Mouse (Mus musculus): ENCODE measurements around the gene Akap7. TPM values are rescaled to one million over a fixed set of nuclear protein-coding genes. Genes with fewer than 3 reads are reported as not detected.
"Not testable (repeated sequence)": the region's sequence is repeated elsewhere in the genome, so short reads cannot be mapped to it uniquely, and the experiment has no call there.

Gene Akap7
- polyA plus RNA-seq, 1 experiment from 2014 or later = 23.2 TPM

DNA sequence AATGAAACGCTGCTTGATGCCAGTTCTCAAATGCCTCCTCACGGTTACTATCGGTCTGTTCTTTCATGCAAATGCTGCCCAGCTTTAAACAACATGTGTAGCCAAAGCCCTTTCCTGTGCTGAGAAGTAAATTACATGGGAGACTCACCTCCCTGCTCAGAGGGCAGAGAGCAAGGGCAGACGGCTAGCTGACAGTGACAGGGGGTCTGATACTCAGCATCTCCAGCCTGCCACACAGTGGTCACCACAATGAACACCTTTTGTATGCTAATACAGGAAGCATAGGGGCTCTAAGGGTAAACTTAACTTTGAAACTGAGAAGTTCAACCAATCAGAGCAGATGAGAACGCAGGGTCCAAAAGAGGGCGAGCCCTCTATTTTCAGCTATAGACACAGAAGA is 99.8 kb downstream of the Akap7 start:
- H3K4me3 ChIP-seq = no peak overlapping the region
- no peaks in the 10 kb centered on the region for H3K9me3 ChIP-seq (replicated peaks)
- no peak overlapping the region for H3K4me2 ChIP-seq
- H3K4me1 ChIP-seq = no peaks in the 10 kb centered on the region
- H3K9ac ChIP-seq = no peak overlapping the region
- H3K27ac ChIP-seq = no peak overlapping the region
- H3K36me3 ChIP-seq = no peaks in the 10 kb centered on the region
- ATAC-seq = no peak
- WGBS (ENCODE audit: insufficient replicate concordance) = 50% methylated on average over 6 of the region's 6 CpGs
- no peaks in the 10 kb centered on the region for H3K27me3 ChIP-seq (replicated peaks)

DNA sequence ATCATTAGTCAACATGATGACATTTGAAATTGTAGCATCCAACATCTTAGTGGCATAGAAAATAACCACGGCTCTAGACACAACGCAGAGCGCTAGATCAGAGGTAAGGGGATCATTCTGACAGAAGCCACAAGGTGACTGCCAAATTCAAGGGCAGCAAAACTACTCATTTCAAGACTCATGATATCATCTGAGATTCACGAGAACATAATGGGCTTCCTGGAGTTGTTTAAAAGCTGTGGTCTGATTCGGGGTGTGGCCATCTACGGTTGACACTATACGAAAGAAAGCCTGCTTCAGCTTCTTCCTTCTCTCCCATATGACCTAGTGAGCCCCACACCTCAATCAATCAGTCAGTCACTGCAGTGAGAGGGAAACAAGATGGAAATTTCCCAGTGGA is 107.0 kb downstream of the Akap7 start:
- Histone ChIP-seq H3K9ac (no peak overlapping the region), H3K27ac (no peak overlapping the region), H3K36me3 (no peaks in the 10 kb centered on the region), H3K4me2 (no peak overlapping the region), H3K27me3 (replicated peaks) (peaks cover 29% of the 10 kb centered on the region), H3K4me3 (no peak overlapping the region), H3K4me1 (peaks cover 4% of the 10 kb centered on the region; the same call in 1 of the 2 replicates), H3K9me3 (replicated peaks) (no peaks in the 10 kb centered on the region)
- no peak for ATAC-seq
- WGBS (ENCODE audit: insufficient replicate concordance) = 60% methylated on average over 7 of the region's 7 CpGs

DNA sequence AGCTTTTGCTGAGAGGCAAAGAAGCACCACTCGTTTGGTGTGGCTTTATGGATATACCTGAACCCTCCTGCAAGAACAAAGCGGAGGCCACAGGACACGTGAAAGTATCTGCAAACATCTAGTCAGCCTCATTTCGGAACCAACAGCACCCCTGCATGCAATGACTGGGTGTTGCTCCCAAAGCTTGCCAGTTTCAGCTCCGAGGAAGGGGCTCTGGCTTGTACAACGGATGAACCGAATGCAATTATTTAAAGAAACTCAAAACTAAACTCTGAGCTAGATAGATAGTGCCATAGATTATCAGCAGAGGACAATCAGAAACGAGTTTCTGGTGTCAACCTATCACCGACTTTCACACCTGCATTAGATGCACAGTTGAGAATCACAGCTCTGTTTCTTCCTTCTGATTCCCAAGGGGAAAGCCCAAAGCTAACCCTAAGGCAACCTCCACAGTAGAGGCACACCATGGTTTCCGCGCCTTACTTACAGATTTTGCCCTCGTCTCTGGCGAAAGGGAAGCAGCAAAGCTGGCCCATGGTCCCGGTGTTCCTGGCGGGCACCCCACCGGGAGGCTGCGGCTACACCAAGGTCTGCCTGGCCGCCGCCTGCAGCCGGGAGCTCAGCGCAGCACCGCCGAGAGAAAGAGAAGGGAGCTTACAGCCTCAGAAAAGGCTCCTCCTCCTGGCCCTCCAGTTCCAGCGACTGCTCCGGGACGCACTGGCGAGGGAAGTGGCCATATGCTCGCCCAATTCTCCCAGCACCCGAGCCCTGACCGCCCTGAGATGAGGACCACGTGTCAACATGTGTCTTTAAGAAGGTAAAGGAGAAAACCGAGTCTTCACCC is 107.9 kb downstream of the Akap7 start:
- ATAC-seq = no peak
- Histone ChIP-seq H3K4me2 (peak overlapping the region; percentile 57), H3K27ac (no peak overlapping the region), H3K27me3 (replicated peaks) (peaks cover 29% of the 10 kb centered on the region), H3K4me3 (peak overlapping the region; percentile 34), H3K9ac (peak overlapping the region; percentile 17; the same call in 1 of the 2 replicates), H3K36me3 (no peaks in the 10 kb centered on the region), H3K4me1 (peaks cover 4% of the 10 kb centered on the region; the same call in 1 of the 2 replicates), H3K9me3 (replicated peaks) (no peaks in the 10 kb centered on the region)
- 15% methylated on average over 32 of the region's 32 CpGs for WGBS (ENCODE audit: insufficient replicate concordance)

DNA sequence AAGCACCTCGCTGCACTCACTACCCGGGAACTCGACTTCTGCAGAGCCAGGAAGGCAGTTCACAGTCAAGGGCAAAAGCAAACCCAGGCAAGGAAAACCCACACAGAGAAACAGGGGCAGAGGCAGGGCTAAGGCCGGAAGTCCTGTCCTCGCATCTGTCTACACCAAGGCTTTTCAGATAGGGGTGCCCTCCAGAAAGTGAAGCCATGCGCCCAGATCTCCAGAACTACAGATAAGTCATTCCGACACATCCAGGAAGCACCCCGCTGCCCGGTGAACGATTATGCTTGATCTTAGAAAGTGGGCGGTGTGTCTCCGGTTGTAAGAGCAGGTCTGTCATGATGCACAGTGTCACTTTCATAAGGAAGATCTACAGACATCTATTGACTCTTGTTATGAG is 109.1 kb downstream of the Akap7 start:
- 60% methylated on average over 12 of the region's 12 CpGs for WGBS (ENCODE audit: insufficient replicate concordance)
- H3K4me3 ChIP-seq = no peak overlapping the region
- H3K9ac ChIP-seq = no peak overlapping the region
- no peaks in the 10 kb centered on the region for H3K9me3 ChIP-seq (replicated peaks)
- no peak overlapping the region for H3K27ac ChIP-seq
- H3K36me3 ChIP-seq = no peaks in the 10 kb centered on the region
- no peak overlapping the region; the same call in 1 of the 2 replicates for H3K4me2 ChIP-seq
- peaks cover 29% of the 10 kb centered on the region for H3K27me3 ChIP-seq (replicated peaks)
- ATAC-seq = no peak
- H3K4me1 ChIP-seq = peaks cover 4% of the 10 kb centered on the region; the same call in 1 of the 2 replicates

DNA sequence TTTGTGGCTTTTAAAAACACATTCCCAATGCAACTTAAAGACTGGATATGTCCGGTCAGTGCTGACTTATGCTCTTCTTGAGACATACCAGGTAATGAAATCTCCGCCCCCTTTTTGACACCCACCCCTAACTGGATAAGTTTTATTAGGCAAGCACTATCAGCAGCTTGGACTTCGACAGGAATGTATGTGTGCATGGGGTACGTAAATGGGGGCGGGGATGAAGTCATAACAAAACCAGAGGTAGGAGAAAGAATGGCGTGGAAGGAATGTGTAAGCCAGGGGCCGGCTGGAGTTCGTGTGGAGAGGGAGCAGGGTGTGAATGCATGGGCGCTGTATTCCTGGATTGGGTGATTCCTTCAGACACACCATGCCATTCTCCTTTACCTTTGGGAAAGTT is 109.6 kb downstream of the Akap7 start:
- Histone ChIP-seq H3K9ac (no peak overlapping the region), H3K4me2 (no peak overlapping the region), H3K27me3 (replicated peaks) (peaks cover 29% of the 10 kb centered on the region), H3K27ac (no peak overlapping the region), H3K36me3 (no peaks in the 10 kb centered on the region), H3K4me1 (peaks cover 4% of the 10 kb centered on the region; the same call in 1 of the 2 replicates), H3K4me3 (no peak overlapping the region), H3K9me3 (replicated peaks) (no peaks in the 10 kb centered on the region)
- 70% methylated on average over 9 of the region's 9 CpGs for WGBS (ENCODE audit: insufficient replicate concordance)
- ATAC-seq = no peak

DNA sequence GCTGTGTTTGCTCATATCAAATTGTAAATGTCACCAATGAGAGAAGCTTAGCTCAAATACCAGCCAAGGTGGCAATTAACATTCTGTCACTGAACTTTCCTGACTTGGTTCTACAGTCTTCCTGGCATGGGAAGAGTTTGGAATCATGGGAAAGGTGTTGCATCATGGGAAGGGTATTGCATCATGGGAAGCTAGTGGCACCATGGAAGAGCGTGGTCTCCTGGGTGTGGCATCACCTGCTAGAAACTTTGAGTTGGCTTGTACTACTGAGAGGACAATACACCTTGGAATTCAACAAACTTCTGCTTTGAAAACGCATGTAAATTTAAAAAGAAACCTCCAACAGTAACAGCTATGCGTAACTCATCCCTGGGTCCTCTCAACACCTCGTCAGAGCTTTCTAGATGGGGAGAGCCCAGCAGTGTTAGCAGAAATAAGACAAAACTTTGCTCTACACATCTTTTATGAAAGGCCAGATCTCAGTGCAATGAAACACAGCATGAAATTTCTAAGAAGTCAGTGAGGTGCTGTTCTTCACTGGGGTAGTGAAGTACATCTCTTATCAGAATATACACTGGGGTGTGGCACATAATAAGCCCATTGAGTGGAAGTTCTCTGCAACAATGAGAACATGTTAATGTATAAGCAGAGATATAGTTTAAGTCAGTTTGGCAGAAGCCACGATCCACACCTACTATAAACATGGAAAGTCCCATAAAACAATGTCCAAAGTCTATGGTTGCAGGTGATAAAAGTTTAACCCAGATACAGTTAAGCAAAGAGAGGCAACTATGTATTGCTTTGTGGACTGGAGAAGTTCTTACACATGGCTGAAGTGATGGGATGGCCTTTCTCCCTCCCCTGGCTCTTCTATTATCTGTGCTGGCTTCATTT is 115.2 kb downstream of the Akap7 start:
- no peak for ATAC-seq
- no peak overlapping the region for H3K9ac ChIP-seq
- H3K27ac ChIP-seq = no peak overlapping the region
- H3K4me1 ChIP-seq = peaks cover 6% of the 10 kb centered on the region; the same call in 1 of the 2 replicates
- no peak overlapping the region for H3K4me3 ChIP-seq
- H3K9me3 ChIP-seq (replicated peaks) = no peaks in the 10 kb centered on the region
- no peak overlapping the region for H3K4me2 ChIP-seq
- whole genome bisulfite sequencing (ENCODE audit: insufficient replicate concordance) = 72% methylated on average over 5 of the region's 5 CpGs
- H3K27me3 ChIP-seq (replicated peaks) = no peaks in the 10 kb centered on the region
- no peaks in the 10 kb centered on the region for H3K36me3 ChIP-seq

DNA sequence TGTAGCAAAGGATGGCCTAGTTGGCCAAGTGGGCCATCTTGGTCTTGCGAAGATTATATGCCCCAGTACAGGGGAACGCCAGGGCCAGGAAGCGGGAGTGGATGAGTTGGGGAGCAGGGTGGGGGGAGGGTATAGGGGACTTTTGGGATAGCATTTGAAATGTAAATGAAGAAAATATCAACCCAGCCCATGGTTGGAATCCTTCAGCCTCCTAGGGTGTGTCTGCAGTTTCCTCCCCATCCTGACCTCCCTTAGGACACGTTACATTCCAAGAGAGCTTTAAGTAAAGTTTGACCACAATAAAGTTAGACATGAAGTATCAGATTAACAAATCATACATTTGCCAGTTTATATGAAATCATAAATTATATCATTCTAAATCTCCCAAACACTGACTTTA is 116.5 kb downstream of the Akap7 start:
- ATAC-seq = no peak
- Histone ChIP-seq H3K4me1 (peaks cover 15% of the 10 kb centered on the region), H3K27me3 (replicated peaks) (no peaks in the 10 kb centered on the region), H3K9ac (no peak overlapping the region), H3K4me2 (no peak overlapping the region), H3K4me3 (no peak overlapping the region), H3K36me3 (no peaks in the 10 kb centered on the region), H3K27ac (no peak overlapping the region), H3K9me3 (replicated peaks) (no peaks in the 10 kb centered on the region)
- 87% methylated on average over 4 of the region's 4 CpGs for WGBS (ENCODE audit: insufficient replicate concordance)

DNA sequence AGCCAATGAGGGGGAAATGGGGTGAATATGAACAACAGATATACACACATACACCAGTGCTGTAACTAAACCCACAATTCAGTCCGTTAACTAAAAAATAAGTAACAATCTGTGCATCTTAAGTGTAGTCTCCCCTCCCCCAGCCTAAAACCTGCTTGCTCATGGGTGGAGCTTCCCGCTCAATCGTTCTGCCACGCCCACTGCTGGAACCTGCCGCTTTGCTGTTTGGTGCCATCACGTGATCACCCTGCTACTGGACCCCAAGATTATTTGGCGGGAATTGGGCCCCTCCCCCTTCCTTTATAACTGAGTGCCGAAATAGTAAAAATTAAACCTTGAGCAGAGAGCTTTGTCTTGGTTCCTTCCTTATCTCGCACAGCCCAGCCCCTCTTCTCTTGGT is 121.4 kb downstream of the Akap7 start:
- Histone ChIP-seq H3K4me1 (peaks cover 15% of the 10 kb centered on the region), H3K4me2 (0 out of 2 replicates have a peak overlapping the region, but pooled peaks have one; percentile 24)
- not testable (repeated sequence) for ATAC-seq; H3K9ac ChIP-seq; H3K27me3 ChIP-seq (replicated peaks); H3K27ac ChIP-seq; H3K36me3 ChIP-seq; H3K9me3 ChIP-seq (replicated peaks); H3K4me3 ChIP-seq
- WGBS (ENCODE audit: insufficient replicate concordance) = 27% methylated on average over 9 of the region's 9 CpGs

DNA sequence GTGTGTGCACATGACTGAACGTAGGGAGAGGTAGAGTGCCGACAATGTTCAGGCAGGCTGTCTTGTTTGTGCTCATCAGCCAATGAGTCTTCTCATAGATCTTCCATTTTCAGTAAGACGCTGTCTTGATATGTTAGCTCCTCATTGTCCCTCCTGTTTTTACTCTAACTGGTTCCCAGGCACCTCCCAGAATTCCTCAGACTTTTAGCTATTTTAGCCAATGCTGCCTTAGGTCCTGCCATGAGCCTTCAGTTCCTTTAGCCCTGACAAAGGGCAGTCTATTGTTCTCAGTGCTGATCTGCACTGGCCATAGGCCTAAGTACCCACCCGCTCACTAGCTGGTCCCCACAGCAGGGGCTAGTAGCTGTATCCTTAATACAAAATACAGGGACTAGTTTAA is 122.0 kb downstream of the Akap7 start:
- Histone ChIP-seq H3K4me3 (no peak overlapping the region), H3K27ac (no peak overlapping the region), H3K27me3 (replicated peaks) (no peaks in the 10 kb centered on the region), H3K4me1 (peaks cover 15% of the 10 kb centered on the region), H3K36me3 (no peaks in the 10 kb centered on the region), H3K9ac (no peak overlapping the region), H3K4me2 (no peak overlapping the region), H3K9me3 (replicated peaks) (no peaks in the 10 kb centered on the region)
- no peak for ATAC-seq
- 86% methylated on average over 4 of the region's 4 CpGs for WGBS (ENCODE audit: insufficient replicate concordance)

DNA sequence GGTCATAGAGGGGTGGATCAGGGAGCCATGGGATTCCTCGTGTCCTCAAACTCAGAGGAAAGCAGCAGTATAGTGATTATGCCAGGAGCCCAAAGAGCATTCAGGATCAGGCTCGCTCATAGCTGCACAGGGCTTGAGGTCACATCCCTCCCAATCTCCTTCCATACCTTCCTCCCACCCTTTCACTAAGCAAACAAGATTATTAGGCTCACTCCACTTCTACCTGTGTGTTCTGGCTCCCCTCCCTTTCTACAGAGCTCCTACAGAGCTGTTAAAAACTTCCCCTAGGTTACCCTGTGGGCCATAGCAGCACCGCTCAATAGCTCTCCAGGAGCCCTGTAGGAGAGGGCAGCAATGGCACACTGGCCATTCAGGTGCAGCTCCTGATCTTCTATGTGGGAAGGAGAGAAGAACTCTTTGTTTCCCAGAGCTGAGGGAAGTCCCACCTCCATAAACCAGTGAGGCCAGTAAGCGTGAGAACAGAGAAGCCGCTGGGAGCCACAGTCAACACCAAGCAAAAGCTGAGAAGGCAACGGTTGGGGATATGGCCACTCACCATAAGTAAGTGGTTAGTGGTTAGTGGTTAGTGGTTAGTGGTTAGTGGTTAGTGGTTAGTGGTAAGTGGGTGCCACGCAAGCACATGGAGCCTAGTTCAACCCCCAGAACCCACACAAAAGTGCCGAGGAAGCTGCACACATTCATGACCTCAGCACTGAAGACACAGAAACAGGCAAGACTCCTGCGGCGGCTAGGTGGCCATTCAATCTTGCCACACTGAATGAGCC is 122.7 kb downstream of the Akap7 start:
- 51% methylated on average over 10 of the region's 10 CpGs for WGBS (ENCODE audit: insufficient replicate concordance)
- H3K9me3 ChIP-seq (replicated peaks) = no peaks in the 10 kb centered on the region
- ATAC-seq = no peak
- no peak overlapping the region for H3K9ac ChIP-seq
- H3K4me2 ChIP-seq = no peak overlapping the region
- H3K36me3 ChIP-seq = no peaks in the 10 kb centered on the region
- peaks cover 15% of the 10 kb centered on the region for H3K4me1 ChIP-seq
- no peak overlapping the region for H3K27ac ChIP-seq
- H3K27me3 ChIP-seq (replicated peaks) = no peaks in the 10 kb centered on the region
- no peak overlapping the region for H3K4me3 ChIP-seq

DNA sequence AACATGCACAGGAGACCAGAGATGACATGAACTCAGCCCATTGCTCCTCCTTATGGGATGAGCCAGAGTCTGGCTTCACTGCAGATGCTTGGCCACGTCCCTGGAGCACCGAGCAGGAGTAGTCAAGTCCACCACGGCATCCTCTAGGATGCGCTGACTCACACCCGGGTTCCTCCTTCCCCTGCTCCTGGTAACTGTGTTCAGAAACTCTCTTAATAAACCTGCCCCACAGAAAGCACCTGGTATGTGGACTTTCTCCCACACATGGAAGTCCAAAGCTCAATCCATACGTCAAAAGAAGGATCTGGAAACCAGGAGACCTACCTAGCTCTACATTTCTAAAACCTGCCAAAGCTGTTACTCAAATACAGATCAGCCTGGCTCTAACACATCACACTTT is 124.4 kb downstream of the Akap7 start:
- Histone ChIP-seq H3K4me1 (peaks cover 15% of the 10 kb centered on the region), H3K9ac (no peak overlapping the region), H3K27ac (no peak overlapping the region), H3K4me3 (no peak overlapping the region), H3K27me3 (replicated peaks) (no peaks in the 10 kb centered on the region), H3K4me2 (no peak overlapping the region), H3K36me3 (no peaks in the 10 kb centered on the region), H3K9me3 (replicated peaks) (no peaks in the 10 kb centered on the region)
- ATAC-seq = no peak
- 82% methylated on average over 6 of the region's 6 CpGs for WGBS (ENCODE audit: insufficient replicate concordance)

Data from liver, embryonic 12.5 days (tissue).